Mouse (Mus musculus): ENCODE results near the gene Zbtb7b. TPM values are rescaled to one million over a fixed set of nuclear protein-coding genes. Genes with fewer than 3 reads are reported as not detected.

Gene Zbtb7b
- total and polyA plus RNA-seq, 3 experiments: 23.3 to 123 (median 34.2) TPM

DNA sequence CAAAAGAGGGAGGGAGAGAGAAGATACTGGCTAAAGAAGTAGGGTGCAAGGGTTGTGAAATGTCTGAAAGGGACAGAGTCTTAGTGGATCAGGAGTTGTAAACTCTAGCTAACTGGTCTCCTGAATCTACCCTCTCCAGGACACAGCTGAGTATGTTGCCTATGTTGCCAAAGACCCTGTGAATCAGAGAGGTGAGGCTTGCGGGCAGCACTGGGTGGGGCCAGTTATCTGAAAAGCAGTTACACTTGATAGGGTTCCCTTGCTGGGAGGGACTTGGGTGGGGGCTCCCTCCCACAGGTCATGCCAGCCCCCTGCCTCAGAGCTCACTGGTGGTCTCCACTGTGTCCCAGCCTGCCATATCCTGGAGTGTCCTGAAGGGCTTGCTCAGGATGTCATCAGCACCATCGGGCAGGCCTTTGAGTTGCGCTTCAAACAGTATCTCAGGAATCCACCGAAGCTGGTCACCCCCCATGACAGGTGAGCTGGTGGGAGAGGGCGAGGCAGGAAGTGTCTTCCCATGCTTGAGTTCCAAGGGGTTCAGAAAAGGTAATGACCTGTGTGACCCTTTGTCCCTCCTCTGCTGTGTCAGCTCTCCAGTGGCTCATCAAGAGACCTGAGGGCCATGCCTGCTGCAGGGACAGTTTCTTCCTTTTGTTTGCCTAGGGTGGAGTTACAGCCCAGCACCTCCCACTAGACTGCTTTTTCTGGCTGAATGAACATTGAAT lies 30.0 kb upstream of the Zbtb7b start:
- DNase-seq (ENCODE audit: low spot score) (peak; percentile 10), ATAC-seq (ENCODE audit: extremely low read depth, insufficient number of reproducible peaks, low FRiP score, poor library complexity, severe bottlenecking) (no peak)
- peaks cover 74% of the 10 kb centered on the region for H3K36me3 ChIP-seq (replicated peaks)
- TF ChIP-seq CTCF (IDR thresholded peaks at IDR 0.05; ENCODE audit: low read depth, low read length) (no peak), POLR2AphosphoS5 (IDR thresholded peaks at IDR 0.05; ENCODE audit: insufficient replicate concordance, low read depth, low read length) (no peak), GATA2 (IDR thresholded peaks at IDR 0.05; ENCODE audit: borderline replicate concordance, low read depth, low read length) (no peak), GATA1 (IDR thresholded peaks at IDR 0.05; ENCODE audit: borderline replicate concordance, low read length) (no peak), TAL1 (conservative IDR thresholded peaks at IDR 0.05; ENCODE audit: low read depth, low read length) (no peak)
- H3K27me3 ChIP-seq (ENCODE audit: insufficient read depth, low read length): no peaks in the 10 kb centered on the region
- peaks cover 74% of the 10 kb centered on the region for H3K4me1 ChIP-seq (ENCODE audit: insufficient read depth, low read depth, low read length)
- peak overlapping the region; percentile 58; the same call in 1 of the 2 replicates for H3K4me3 ChIP-seq (ENCODE audit: low read depth, low read length)
- no peaks in the 10 kb centered on the region for H3K9me3 ChIP-seq (replicated peaks)

DNA sequence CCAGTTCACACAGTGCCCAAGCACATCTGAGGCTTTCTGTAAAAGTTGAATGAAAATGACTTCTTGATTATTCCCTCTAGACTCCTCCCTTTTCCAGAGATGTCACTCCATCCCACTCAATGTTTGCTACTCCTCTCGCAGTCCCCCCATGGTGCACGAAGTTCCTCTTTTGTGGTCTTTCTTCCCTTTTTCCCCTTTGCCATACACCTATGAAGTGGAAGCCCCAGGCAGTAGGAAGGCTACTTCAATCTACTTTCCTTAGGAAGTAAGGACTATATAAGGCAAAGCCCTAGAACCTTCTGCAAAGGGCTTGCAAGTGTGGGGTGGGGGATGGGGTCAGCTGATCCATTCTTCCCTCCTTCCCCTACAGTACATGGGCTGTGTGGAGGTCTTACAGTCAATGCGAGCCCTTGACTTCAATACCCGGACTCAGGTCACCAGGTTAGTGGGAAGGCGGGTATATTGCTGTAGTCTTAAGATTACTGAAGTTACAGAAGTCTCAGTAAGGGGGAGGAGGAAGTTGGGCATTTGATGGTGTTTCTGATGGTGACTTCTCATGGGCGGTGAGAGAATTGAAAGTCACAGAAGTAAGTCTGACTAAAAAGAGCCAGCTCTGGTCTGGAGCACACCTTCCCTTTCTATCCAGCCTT lies 28.1 kb upstream of the Zbtb7b start:
- Histone ChIP-seq H3K27me3 (ENCODE audit: insufficient read depth, low read length) (no peaks in the 10 kb centered on the region), H3K9me3 (replicated peaks) (no peaks in the 10 kb centered on the region), H3K4me3 (ENCODE audit: low read depth, low read length) (no peak overlapping the region), H3K36me3 (replicated peaks) (peaks cover 64% of the 10 kb centered on the region), H3K4me1 (ENCODE audit: insufficient read depth, low read depth, low read length) (peaks cover 78% of the 10 kb centered on the region)
- no peak for DNase-seq (ENCODE audit: low spot score)
- TF ChIP-seq GATA1 (IDR thresholded peaks at IDR 0.05; ENCODE audit: borderline replicate concordance, low read length) (no peak), CTCF (IDR thresholded peaks at IDR 0.05; ENCODE audit: low read depth, low read length) (no peak), POLR2AphosphoS5 (IDR thresholded peaks at IDR 0.05; ENCODE audit: insufficient replicate concordance, low read depth, low read length) (no peak), GATA2 (IDR thresholded peaks at IDR 0.05; ENCODE audit: borderline replicate concordance, low read depth, low read length) (no peak), TAL1 (conservative IDR thresholded peaks at IDR 0.05; ENCODE audit: low read depth, low read length) (no peak)
- no peak for ATAC-seq (ENCODE audit: extremely low read depth, insufficient number of reproducible peaks, low FRiP score, poor library complexity, severe bottlenecking)

DNA sequence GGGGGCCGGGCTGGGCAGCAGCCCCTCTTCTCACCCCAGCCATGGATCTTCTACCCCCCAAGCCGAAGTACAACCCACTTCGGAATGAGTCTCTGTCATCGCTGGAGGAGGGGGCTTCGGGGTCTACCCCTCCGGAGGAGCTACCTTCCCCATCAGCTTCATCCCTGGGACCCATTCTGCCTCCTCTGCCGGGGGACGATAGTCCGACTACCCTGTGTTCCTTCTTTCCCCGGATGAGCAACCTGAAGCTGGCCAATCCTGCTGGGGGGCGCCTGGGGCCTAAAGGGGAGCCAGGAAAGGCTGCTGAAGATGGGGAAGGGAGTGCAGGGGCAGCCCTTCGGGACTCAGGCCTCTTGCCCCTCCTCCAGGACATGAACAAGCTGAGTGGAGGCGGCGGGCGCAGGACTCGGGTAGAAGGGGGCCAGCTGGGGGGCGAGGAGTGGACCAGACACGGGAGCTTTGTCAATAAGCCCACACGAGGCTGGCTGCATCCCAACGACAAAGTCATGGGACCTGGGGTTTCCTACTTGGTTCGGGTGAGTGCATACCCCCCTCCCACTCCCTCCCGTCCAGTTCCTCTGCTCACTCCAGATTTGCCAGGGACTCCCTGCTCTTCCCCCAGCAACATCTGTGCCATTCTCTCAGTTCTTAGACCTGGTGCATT lies 27.4 kb upstream of the Zbtb7b start:
- ATAC-seq (ENCODE audit: extremely low read depth, insufficient number of reproducible peaks, low FRiP score, poor library complexity, severe bottlenecking) (no peak), DNase-seq (ENCODE audit: low spot score) (no peak)
- Histone ChIP-seq H3K4me3 (ENCODE audit: low read depth, low read length) (peak overlapping the region; percentile 68), H3K36me3 (replicated peaks) (peaks cover 56% of the 10 kb centered on the region), H3K27me3 (ENCODE audit: insufficient read depth, low read length) (no peaks in the 10 kb centered on the region), H3K4me1 (ENCODE audit: insufficient read depth, low read depth, low read length) (peaks cover 78% of the 10 kb centered on the region), H3K9me3 (replicated peaks) (no peaks in the 10 kb centered on the region)
- no peak for TF ChIP-seq POLR2AphosphoS5 (IDR thresholded peaks at IDR 0.05; ENCODE audit: insufficient replicate concordance, low read depth, low read length)
- no peak for TF ChIP-seq GATA2 (IDR thresholded peaks at IDR 0.05; ENCODE audit: borderline replicate concordance, low read depth, low read length)
- no peak for TF ChIP-seq CTCF (IDR thresholded peaks at IDR 0.05; ENCODE audit: low read depth, low read length)
- no peak for TF ChIP-seq TAL1 (conservative IDR thresholded peaks at IDR 0.05; ENCODE audit: low read depth, low read length)
- TF ChIP-seq GATA1 (IDR thresholded peaks at IDR 0.05; ENCODE audit: borderline replicate concordance, low read length): no peak

DNA sequence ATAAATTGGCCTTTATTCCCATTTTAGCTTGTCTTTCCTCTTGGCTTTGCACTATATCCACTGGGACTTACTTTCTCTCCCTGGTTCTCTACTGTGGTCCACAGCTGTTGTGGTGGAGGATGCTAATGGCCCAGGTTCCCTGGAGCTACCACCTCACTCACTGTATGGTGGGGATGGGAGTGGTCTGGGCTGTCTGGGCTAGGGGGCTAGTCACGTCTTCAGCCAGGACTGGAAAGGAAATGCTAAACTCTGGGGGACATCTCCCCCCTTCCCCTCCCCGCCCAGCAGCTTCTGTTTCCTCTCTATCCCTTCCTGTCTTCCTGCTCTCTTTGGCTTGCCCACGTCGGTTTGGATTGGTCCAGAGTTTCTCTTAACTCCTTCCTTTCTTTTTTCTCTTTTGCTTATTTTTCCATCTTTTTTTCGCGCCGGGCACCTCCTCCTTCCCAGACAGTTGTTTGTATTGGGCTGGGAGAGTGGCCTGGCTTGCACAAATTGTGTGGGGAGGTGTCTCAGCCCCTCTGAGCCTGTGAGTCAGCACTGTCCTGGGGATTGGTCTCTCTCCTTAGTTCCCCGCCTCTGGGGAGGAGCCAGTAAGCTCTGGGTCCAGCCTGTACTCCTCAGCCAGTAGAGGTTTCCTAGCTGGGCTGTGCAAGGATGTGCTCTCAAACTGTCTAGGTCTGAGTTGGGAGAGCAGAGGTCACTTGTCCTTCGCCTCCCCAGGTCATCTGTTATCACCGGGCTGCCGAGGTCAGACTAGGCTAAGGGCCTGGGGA lies 26.6 kb upstream of the Zbtb7b start:
- Histone ChIP-seq H3K27me3 (ENCODE audit: insufficient read depth, low read length) (no peaks in the 10 kb centered on the region), H3K4me3 (ENCODE audit: low read depth, low read length) (peak overlapping the region; percentile 68), H3K9me3 (replicated peaks) (no peaks in the 10 kb centered on the region), H3K36me3 (replicated peaks) (peaks cover 55% of the 10 kb centered on the region), H3K4me1 (ENCODE audit: insufficient read depth, low read depth, low read length) (peaks cover 79% of the 10 kb centered on the region)
- DNase-seq (ENCODE audit: low spot score) (peak; percentile 89), ATAC-seq (ENCODE audit: extremely low read depth, insufficient number of reproducible peaks, low FRiP score, poor library complexity, severe bottlenecking) (peak; percentile 64)
- no peak for TF ChIP-seq GATA2 (IDR thresholded peaks at IDR 0.05; ENCODE audit: borderline replicate concordance, low read depth, low read length)
- TF ChIP-seq GATA1 (IDR thresholded peaks at IDR 0.05; ENCODE audit: borderline replicate concordance, low read length): no peak
- no peak for TF ChIP-seq CTCF (IDR thresholded peaks at IDR 0.05; ENCODE audit: low read depth, low read length)
- TF ChIP-seq TAL1 (conservative IDR thresholded peaks at IDR 0.05; ENCODE audit: low read depth, low read length): no peak
- no peak for TF ChIP-seq POLR2AphosphoS5 (IDR thresholded peaks at IDR 0.05; ENCODE audit: insufficient replicate concordance, low read depth, low read length)

DNA sequence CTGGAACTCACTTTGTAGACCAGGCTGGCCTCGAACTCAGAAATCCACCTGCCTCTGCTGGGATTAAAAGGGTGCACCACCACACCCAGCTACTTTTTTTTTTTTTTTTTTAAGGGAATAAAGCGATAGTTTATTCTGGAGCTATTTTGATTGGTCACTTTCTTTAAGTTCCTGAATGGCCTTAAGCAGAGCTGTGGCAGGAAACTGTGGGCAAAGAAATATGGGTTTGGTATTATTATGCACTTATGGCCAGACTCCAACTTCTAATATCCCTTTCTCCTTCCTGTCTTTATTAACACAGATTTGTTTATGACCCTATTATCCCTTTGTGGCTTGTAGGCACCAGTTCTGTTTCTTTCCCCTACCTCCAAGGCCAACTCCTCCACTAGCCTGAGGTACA lies 25.8 kb upstream of the Zbtb7b start:
- ATAC-seq (ENCODE audit: extremely low read depth, insufficient number of reproducible peaks, low FRiP score, poor library complexity, severe bottlenecking) (no peak), DNase-seq (ENCODE audit: low spot score) (no peak)
- H3K4me3 ChIP-seq (ENCODE audit: low read depth, low read length): peak overlapping the region; percentile 68; the same call in 1 of the 2 replicates
- peaks cover 77% of the 10 kb centered on the region for H3K4me1 ChIP-seq (ENCODE audit: insufficient read depth, low read depth, low read length)
- H3K36me3 ChIP-seq (replicated peaks): peaks cover 56% of the 10 kb centered on the region
- TF ChIP-seq TAL1 (conservative IDR thresholded peaks at IDR 0.05; ENCODE audit: low read depth, low read length) (no peak), POLR2AphosphoS5 (IDR thresholded peaks at IDR 0.05; ENCODE audit: insufficient replicate concordance, low read depth, low read length) (no peak), GATA1 (IDR thresholded peaks at IDR 0.05; ENCODE audit: borderline replicate concordance, low read length) (no peak), CTCF (IDR thresholded peaks at IDR 0.05; ENCODE audit: low read depth, low read length) (no peak), GATA2 (IDR thresholded peaks at IDR 0.05; ENCODE audit: borderline replicate concordance, low read depth, low read length) (no peak)
- no peaks in the 10 kb centered on the region for H3K27me3 ChIP-seq (ENCODE audit: insufficient read depth, low read length)
- H3K9me3 ChIP-seq (replicated peaks): no peaks in the 10 kb centered on the region
